Mouse (Mus musculus) liver, embryonic 15.5 days (tissue): ENCODE measurements around the gene Zfp541. TPM values are rescaled to one million over a fixed set of nuclear protein-coding genes. Genes with fewer than 3 reads are reported as not detected.

Source experiments
- ATAC-seq: fragments of 200-750 bp; cut with Nextera tagmentation; 2 replicates; pipeline ENCODE4 v1.8.0; 2017; ENCODE audit warnings: moderate number of reproducible peaks, mild to moderate bottlenecking, moderate library complexity; ENCODE audit not compliant: insufficient read depth
- H3K27ac ChIP-seq: fragments of 300-500 bp; sonication (generic); replicated peaks from 2 replicates; pipeline ENCODE4 v1.5.1; 2015; ENCODE audit warnings: mild to moderate bottlenecking, inconsistent platforms
- H3K27me3 ChIP-seq: fragments of 300-500 bp; sonication (generic); 2 replicates; pipeline ENCODE4 v1.6.1; 2015; ENCODE audit warnings: mild to moderate bottlenecking, inconsistent platforms
- H3K36me3 ChIP-seq: fragments of 300-500 bp; sonication (generic); replicated peaks from 2 replicates; pipeline ENCODE4 v1.6.1; 2015; ENCODE audit warnings: moderate library complexity, mild to moderate bottlenecking, inconsistent platforms
- H3K4me1 ChIP-seq: fragments of 300-500 bp; sonication (generic); replicated peaks from 2 replicates; pipeline ENCODE4 v1.6.1; 2015; ENCODE audit warnings: inconsistent platforms
- H3K4me2 ChIP-seq: fragments of 300-500 bp; sonication (generic); 2 replicates; pipeline ENCODE4 v1.6.1; 2015; ENCODE audit warnings: moderate library complexity, mild to moderate bottlenecking, inconsistent platforms
- H3K4me3 ChIP-seq: fragments of 300-500 bp; sonication (generic); replicated peaks from 2 replicates; pipeline ENCODE4 v1.5.1; 2015; ENCODE audit warnings: mild to moderate bottlenecking, inconsistent platforms
- H3K9ac ChIP-seq: fragments of 300-500 bp; sonication (generic); 2 replicates; pipeline ENCODE4 v1.6.1; 2015; ENCODE audit warnings: moderate library complexity, mild to moderate bottlenecking, inconsistent platforms
- H3K9me3 ChIP-seq: fragments of 300-500 bp; sonication (generic); replicated peaks from 2 replicates; pipeline ENCODE4 v1.6.1; 2016; ENCODE audit warnings: inconsistent platforms
- WGBS: fragments of 180-500 bp; shearing (Covaris S2); methylation state at CpG from one replicate; pipeline ENCODE4 v1.1.7; 2015; ENCODE audit warnings: mixed read lengths; ENCODE audit not compliant: insufficient replicate concordance; 5-methylcytosine and 5-hydroxymethylcytosine counted together
- polyA plus RNA-seq: library from polyadenylated mRNA; unstranded; fragments of >200 nt; fragmentation: Nextera tagmentation; extraction: Ambion mirVana; gene quantifications from 2 replicates; pipeline ENCODE4 v1.2.1, GENCODE M21; 2015

The Zfp541 gene
- polyA plus RNA-seq, 1 experiment from 2014 or later, result not detected

GRCm38 (mm10) chr7:16054966-16055365, 6.6 kb upstream of the Zfp541 start:
- no peaks in the 10 kb centered on the region; the same call in 1 of the 2 replicates for H3K36me3 ChIP-seq
- 41% methylated on average over 4 of the region's 4 CpGs for WGBS

GRCm38 (mm10) chr7:16055665-16056064, 5.9 kb upstream of the Zfp541 start:
- H3K4me2 ChIP-seq, result no peak overlapping the region

More at GRCm38 (mm10) chr7:16054966-16055365, 6.6 kb upstream of the Zfp541 start:
- no peak overlapping the region for H3K4me3 ChIP-seq
- H3K27me3 ChIP-seq, result 0 out of 2 replicates have a peak, but pooled peaks cover 5% of the 10 kb centered on the region
- no peak overlapping the region for H3K9ac ChIP-seq
- no peak for ATAC-seq
- H3K4me1 ChIP-seq, result peaks cover 39% of the 10 kb centered on the region
- H3K4me2 ChIP-seq, result no peak overlapping the region
- no peak overlapping the region for H3K27ac ChIP-seq
- H3K9me3 ChIP-seq, result no peaks in the 10 kb centered on the region

DNA sequence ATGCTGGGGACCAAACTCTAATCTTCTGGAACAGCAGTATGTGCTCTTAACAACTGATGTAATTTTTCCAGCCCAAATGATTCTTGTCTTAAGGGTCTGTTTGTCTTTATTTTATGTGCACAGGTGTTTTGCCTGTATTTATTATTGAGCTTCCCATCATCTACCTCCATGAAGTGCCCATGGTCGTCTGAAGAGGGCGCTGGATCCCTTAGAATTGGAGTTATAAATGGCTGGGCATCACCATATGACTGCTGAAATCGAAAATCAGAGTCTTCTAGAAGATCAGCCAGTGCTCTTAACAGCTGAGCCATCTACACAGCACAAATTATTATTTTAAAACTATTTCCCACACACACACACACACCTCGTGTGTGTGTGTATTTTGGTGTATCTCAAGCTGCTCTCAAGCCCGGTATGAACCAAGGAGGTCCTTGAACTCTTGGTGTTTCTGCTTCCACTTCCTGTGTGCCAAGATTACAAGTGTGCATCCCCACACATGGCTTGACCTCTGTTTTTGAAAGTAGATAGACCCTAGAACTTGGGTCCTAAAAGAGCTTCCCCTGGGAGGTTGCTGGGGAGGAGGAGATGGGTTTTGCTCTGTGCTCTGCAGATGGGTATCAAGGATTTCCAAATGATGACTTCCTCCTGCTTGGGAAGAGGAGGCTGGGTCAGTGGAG, 5.0 kb upstream of the Zfp541 start:
- Histone ChIP-seq H3K4me2 (no peak overlapping the region), H3K27me3 (peaks cover 19% of the 10 kb centered on the region), H3K36me3 (no peaks in the 10 kb centered on the region), H3K4me1 (peaks cover 26% of the 10 kb centered on the region), H3K9me3 (peaks cover 2% of the 10 kb centered on the region; the same call in 1 of the 2 replicates), H3K4me3 (no peak overlapping the region), H3K27ac (no peak overlapping the region; the same call in 1 of the 2 replicates), H3K9ac (no peak overlapping the region)
- no peak for ATAC-seq
- WGBS, result 13% methylated on average over 5 of the region's 5 CpGs

More at GRCm38 (mm10) chr7:16055665-16056064, 5.9 kb upstream of the Zfp541 start:
- no peak for ATAC-seq
- H3K9me3 ChIP-seq, result no peaks in the 10 kb centered on the region
- no peak overlapping the region for H3K27ac ChIP-seq
- no peak overlapping the region for H3K9ac ChIP-seq
- H3K4me3 ChIP-seq, result no peak overlapping the region
- 65% methylated on average over 6 of the region's 6 CpGs for WGBS
- no peaks in the 10 kb centered on the region for H3K36me3 ChIP-seq
- peaks cover 10% of the 10 kb centered on the region; the same call in 1 of the 2 replicates for H3K27me3 ChIP-seq
- peaks cover 32% of the 10 kb centered on the region for H3K4me1 ChIP-seq

DNA sequence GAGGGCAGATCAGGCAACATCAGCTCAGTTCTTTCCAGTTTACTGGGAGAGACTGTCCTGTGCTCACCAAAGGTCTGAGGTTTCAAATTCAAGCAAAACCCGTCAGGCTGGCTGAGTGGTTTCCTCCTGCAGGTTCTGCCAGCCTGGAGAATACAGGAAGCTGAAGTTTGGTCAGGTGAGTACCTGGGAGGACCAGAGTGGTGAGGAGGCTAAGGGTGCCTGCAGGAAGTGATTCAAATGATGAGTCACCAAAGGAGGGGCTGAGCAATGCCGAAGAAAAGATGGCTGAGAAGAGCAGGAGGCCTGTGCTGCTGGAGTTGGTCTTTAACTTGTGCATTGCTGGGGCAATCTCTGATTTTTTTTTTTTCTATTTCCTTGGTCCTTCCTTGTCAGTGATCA, 4.5 kb upstream of the Zfp541 start:
- no peak overlapping the region for H3K4me2 ChIP-seq
- H3K9ac ChIP-seq, result no peak overlapping the region
- peaks cover 6% of the 10 kb centered on the region; the same call in 1 of the 2 replicates for H3K9me3 ChIP-seq
- peaks cover 25% of the 10 kb centered on the region for H3K27me3 ChIP-seq
- 44% methylated on average over 2 of the region's 2 CpGs for WGBS
- no peaks in the 10 kb centered on the region for H3K36me3 ChIP-seq
- ATAC-seq, result no peak
- no peak overlapping the region for H3K4me3 ChIP-seq
- H3K27ac ChIP-seq, result no peak overlapping the region; the same call in 1 of the 2 replicates
- H3K4me1 ChIP-seq, result peaks cover 26% of the 10 kb centered on the region

DNA sequence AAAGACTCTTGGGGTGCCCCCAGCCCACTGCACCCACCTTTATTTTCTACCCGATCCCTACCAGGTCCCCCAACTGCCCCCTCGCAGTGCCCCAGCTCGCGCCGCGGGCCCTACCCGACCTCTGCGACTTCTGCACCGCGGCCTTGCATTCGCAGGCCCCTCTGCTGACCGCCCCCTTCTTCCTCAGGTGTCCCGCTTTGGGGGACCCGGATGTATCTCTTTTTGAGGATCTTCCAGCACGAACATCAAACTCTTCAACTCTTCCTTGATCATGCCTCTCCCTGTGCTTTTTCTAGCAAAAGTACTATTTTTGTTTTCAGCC, 446 bp downstream of the Zfp541 start:
- Histone ChIP-seq H3K4me2 (no peak overlapping the region), H3K4me1 (peaks cover 8% of the 10 kb centered on the region; the same call in 1 of the 2 replicates), H3K9ac (no peak overlapping the region), H3K36me3 (no peaks in the 10 kb centered on the region), H3K27ac (no peak overlapping the region), H3K9me3 (peaks cover 6% of the 10 kb centered on the region; the same call in 1 of the 2 replicates), H3K4me3 (no peak overlapping the region), H3K27me3 (peaks cover 25% of the 10 kb centered on the region)
- no peak for ATAC-seq
- 64% methylated on average over 15 of the region's 15 CpGs for WGBS

GRCm38 (mm10) chr7:16063490-16063889, 1.9 kb downstream of the Zfp541 start:
- Histone ChIP-seq H3K9me3 (peaks cover 6% of the 10 kb centered on the region; the same call in 1 of the 2 replicates), H3K9ac (no peak overlapping the region), H3K27me3 (peaks cover 20% of the 10 kb centered on the region), H3K36me3 (no peaks in the 10 kb centered on the region), H3K4me2 (no peak overlapping the region), H3K4me3 (no peak overlapping the region), H3K27ac (no peak overlapping the region), H3K4me1 (peaks cover 8% of the 10 kb centered on the region; the same call in 1 of the 2 replicates)
- ATAC-seq, result no peak
- WGBS, result 33% methylated on average over 4 of the region's 4 CpGs

- Histone ChIP-seq H3K9ac (no peak overlapping the region), H3K27me3 (no peaks in the 10 kb centered on the region; the same call in 1 of the 2 replicates), H3K4me2 (no peak overlapping the region), H3K27ac (no peak overlapping the region), H3K9me3 (no peaks in the 10 kb centered on the region), H3K4me3 (no peak overlapping the region), H3K4me1 (peaks cover 7% of the 10 kb centered on the region; the same call in 1 of the 2 replicates), H3K36me3 (no peaks in the 10 kb centered on the region)
- ATAC-seq, result no peak
These were observed 9.2 kb downstream of the Zfp541 start for GRCm38 (mm10) chr7:16070846-16071245.

DNA sequence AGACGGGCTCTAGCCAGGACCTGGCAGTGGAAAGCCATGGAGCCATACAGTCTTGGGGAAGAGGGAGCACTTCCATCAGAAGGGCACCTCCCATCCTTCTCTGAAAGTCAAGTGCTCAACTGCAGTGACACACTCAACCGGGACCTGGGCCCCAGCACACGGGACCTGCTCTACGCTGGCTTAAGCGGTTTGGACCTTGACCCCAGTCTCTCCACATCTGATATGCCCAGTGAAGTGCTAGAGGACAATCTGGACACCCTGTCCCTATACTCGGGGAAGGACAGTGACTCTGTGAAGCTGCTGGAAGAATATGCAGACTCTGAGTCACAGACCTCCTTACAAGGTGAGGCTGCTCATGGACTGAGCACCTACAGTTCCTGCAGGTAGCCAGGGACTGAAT, 10.3 kb downstream of the Zfp541 start:
- H3K4me1 ChIP-seq, result peaks cover 7% of the 10 kb centered on the region; the same call in 1 of the 2 replicates
- no peaks in the 10 kb centered on the region for H3K36me3 ChIP-seq
- no peak overlapping the region for H3K4me2 ChIP-seq
- H3K4me3 ChIP-seq, result no peak overlapping the region
- H3K9me3 ChIP-seq, result no peaks in the 10 kb centered on the region
- no peaks in the 10 kb centered on the region; the same call in 1 of the 2 replicates for H3K27me3 ChIP-seq
- no peak overlapping the region for H3K9ac ChIP-seq
- H3K27ac ChIP-seq, result no peak overlapping the region
- ATAC-seq, result peak; percentile 58
- 58% methylated on average over 6 of the region's 6 CpGs for WGBS

DNA sequence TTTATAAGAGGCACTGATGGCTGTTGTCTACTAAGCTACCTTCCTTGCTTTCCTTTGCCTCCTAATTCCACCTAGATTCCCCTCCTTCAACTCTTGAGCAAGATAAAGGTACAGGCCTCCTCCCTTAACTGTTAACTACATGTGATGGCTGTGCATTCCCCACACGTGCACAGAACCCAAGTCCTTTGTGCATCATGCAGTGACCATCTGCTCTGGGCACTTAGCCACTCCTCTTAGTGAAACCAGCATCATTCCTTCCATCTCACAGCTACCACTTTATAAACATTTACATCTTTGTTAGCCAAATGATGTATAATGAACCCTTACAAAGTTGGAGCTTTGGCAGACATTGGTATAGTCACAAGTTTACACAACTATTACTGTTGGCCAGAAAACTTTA, 18.3 kb downstream of the Zfp541 start:
- H3K9me3 ChIP-seq, result no peaks in the 10 kb centered on the region
- no peaks in the 10 kb centered on the region for H3K36me3 ChIP-seq
- WGBS, result 49% methylated on average over 1 of the region's 1 CpGs
- H3K4me3 ChIP-seq, result no peak overlapping the region
- no peak for ATAC-seq
- H3K4me1 ChIP-seq, result no peaks in the 10 kb centered on the region
- peaks cover 10% of the 10 kb centered on the region; the same call in 1 of the 2 replicates for H3K27me3 ChIP-seq
- no peak overlapping the region for H3K27ac ChIP-seq
- no peak overlapping the region for H3K9ac ChIP-seq
- no peak overlapping the region for H3K4me2 ChIP-seq

DNA sequence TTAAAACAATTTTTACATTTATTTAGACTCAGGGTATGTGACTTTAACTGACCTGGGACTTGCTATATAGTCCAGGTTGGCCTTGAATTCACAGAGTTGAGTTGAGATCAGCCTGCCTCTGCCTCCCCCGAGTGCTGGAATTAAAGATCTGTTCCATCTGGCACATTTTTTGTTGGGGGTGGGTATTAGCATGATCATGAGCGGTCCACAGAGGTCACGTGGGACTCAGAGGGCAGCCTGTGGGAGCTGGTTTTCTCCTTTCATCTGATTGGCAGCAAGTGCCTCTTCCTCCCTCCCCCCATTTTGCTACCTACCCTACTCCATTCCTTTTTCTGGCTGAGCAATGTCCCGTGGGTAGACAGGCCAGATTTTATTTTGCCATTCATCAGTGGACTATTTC, 19.0 kb downstream of the Zfp541 start:
- Histone ChIP-seq H3K27me3 (peaks cover 10% of the 10 kb centered on the region; the same call in 1 of the 2 replicates), H3K27ac (no peak overlapping the region), H3K9ac (no peak overlapping the region), H3K9me3 (no peaks in the 10 kb centered on the region), H3K4me2 (no peak overlapping the region), H3K36me3 (no peaks in the 10 kb centered on the region), H3K4me1 (no peaks in the 10 kb centered on the region), H3K4me3 (no peak overlapping the region)
- ATAC-seq, result no peak
- 50% methylated on average over 4 of the region's 4 CpGs for WGBS

GRCm38 (mm10) chr7:16083361-16083760, 21.7 kb downstream of the Zfp541 start:
- WGBS, result 47% methylated on average over 4 of the region's 4 CpGs
- no peak overlapping the region for H3K4me2 ChIP-seq
- H3K4me3 ChIP-seq, result no peak overlapping the region
- no peaks in the 10 kb centered on the region for H3K9me3 ChIP-seq
- no peaks in the 10 kb centered on the region for H3K36me3 ChIP-seq
- no peak overlapping the region for H3K27ac ChIP-seq
- ATAC-seq, result no peak
- no peak overlapping the region for H3K9ac ChIP-seq
- H3K27me3 ChIP-seq, result peaks cover 10% of the 10 kb centered on the region; the same call in 1 of the 2 replicates
- no peaks in the 10 kb centered on the region for H3K4me1 ChIP-seq
